Mouse (Mus musculus): Measurements from ENCODE around the gene Erp29. TPM values are rescaled to one million over a fixed set of nuclear protein-coding genes. Genes with fewer than 3 reads are reported as not detected.

Erp29 gene
- total RNA-seq, 2 experiments from 2014 or later: 152 to 155 TPM

GRCm38 (mm10) chr5:121450476-121450875 is 1.8 kb downstream of the Erp29 start:
- DNase-seq (ENCODE audit: low spot score in 2 of 2): no peak

GRCm38 (mm10) chr5:121449976-121450375 is 2.3 kb downstream of the Erp29 start:
- DNase-seq (ENCODE audit: low spot score in 2 of 2): peak in 1 of 2 experiments; percentile 56

DNA sequence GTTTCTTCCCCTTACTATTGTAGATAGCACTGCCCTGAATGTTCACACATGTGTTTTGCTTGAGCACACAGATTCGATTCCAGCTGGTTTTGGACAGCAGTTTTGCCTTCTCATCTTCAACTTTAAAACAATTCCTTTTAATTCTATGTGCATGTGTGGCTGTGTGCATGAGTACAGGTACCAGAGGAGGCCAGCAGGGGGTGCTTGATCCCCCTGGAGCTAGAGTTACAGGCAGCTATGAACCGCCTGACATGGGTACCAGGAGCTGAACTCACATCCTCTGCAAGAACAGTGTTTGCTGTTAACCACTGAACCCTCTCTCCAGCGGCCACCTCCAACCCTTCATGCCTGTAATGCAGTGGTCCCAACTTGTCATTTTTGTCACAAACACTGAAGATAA is 3.9 kb downstream of the Erp29 start:
- no peak for DNase-seq (ENCODE audit: low spot score in 2 of 2)

DNA sequence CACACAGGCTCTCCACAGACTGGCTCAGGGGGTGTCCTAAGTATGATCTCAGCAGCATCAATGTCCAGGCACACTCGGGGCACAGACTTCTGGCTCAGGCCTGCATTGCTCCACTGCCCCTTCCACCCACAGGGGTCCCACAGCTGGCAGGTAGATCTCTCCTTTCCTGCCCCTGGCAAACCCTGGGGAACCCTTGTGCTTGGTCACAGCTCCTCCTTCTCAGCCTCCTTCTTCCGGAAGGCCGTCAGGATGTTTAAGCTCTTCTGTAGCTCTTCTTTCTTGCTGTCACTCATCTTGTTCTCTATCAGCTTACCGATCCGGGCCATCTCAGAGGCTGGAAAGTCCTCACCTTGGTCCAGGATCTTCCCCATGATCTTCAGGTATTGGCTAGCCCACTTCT is 7.4 kb downstream of the Erp29 start:
- DNase-seq (ENCODE audit: low spot score in 2 of 2): no peak

DNA sequence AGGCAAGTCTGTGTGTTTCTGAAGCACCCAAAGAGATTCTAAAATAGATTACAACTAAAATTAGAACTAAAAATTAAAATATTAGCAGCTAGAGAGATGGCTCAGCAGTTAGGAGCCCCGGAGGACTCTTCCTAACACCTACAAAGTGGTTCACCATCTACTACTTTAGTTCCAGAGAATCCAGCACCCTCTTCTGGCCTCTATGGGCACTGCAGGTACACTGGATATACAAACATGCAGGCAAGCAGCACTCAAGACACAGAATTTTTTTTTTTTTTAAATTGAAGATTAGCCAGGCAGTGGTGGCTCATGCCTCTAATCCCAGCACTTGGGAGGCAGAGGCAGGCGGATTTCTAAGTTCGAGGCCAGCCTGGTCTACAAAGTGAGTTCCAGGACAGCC is 8.8 kb downstream of the Erp29 start:
- peak in 1 of 2 experiments; percentile 52 for DNase-seq (ENCODE audit: low spot score in 2 of 2)

DNA sequence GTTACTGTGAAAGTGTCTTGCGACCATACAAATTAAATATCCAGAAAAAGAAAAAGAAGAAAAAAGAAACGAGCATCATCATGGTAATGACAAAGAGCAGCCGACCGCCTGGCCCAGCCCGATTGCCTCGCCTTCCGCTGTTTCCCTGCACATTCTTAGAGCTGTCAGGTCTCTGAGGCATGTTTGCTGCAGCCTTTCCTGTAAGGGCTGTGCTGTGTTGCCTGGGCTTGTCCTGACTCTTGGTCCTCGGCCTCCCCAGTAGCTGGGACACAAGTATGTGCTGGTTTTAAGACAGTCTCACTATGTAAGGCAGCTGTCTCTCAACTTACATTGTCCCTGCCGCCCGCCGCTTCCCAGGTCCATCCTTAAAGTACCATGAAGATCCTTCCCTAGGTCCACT is 13.6 kb downstream of the Erp29 start:
- no peak for DNase-seq (ENCODE audit: low spot score in 2 of 2)

- peak in 1 of 2 experiments; percentile 34 for DNase-seq (ENCODE audit: low spot score in 2 of 2)
Observed at GRCm38 (mm10) chr5:121438131-121438530, 14.2 kb downstream of the Erp29 start.

DNA sequence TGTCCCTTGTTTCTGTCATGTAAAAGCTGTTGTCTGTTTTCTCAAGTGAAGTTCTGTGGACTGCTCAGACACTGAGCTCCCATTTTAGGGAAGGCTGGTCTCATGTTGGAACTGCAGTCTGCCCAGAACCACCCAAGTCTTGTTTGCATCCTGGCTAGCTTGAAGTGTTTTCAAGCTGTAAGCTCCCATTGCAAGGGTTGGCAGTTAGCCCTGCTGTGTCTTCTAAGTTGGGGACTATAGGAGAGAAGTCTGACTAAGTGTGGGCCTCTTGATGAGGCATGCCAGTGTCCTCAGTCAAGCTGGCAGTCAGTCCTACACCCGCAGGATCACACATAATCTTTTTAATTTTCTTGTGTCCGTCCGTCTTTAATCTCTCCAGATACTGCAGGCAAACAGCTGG is 23.4 kb downstream of the Erp29 start:
- no peak for DNase-seq (ENCODE audit: low spot score in 2 of 2)

- DNase-seq (ENCODE audit: low spot score in 2 of 2): no peak
Observed at GRCm38 (mm10) chr5:121423297-121423696, 29.0 kb downstream of the Erp29 start.

- no peak for DNase-seq (ENCODE audit: low spot score in 2 of 2)
Observed at GRCm38 (mm10) chr5:121422787-121423186, 29.5 kb downstream of the Erp29 start.

DNA sequence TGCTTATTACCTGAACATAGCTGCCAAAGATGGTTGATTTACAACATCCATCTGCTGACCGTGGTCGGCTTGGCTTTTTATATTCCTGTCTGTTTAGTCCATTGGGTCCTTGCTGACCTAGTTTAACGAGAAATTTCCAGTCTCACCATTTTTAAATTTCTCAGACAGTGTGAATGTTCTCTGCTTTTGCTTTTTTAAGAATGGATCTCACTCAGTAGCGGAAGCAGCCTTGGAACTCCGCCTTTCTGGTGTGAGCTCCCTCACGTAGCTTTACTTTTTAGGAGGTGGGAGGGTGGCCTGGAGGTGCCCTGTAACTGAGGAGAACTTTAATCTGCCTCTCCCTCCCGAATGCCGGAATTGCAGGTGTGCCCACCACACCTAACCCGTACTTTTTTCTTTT is 31.6 kb downstream of the Erp29 start:
- DNase-seq (ENCODE audit: low spot score in 2 of 2): no peak

GRCm38 (mm10) chr5:121410975-121411374 is 41.3 kb downstream of the Erp29 start:
- no peak for DNase-seq (ENCODE audit: low spot score in 2 of 2)

- no peak for DNase-seq (ENCODE audit: low spot score in 2 of 2)
Observed at GRCm38 (mm10) chr5:121407856-121408255, 44.5 kb downstream of the Erp29 start.

GRCm38 (mm10) chr5:121400849-121401248 is 51.5 kb downstream of the Erp29 start:
- DNase-seq (ENCODE audit: low spot score in 2 of 2): no peak

GRCm38 (mm10) chr5:121400064-121400463 is 52.2 kb downstream of the Erp29 start:
- no peak for DNase-seq (ENCODE audit: low spot score in 2 of 2)

DNA sequence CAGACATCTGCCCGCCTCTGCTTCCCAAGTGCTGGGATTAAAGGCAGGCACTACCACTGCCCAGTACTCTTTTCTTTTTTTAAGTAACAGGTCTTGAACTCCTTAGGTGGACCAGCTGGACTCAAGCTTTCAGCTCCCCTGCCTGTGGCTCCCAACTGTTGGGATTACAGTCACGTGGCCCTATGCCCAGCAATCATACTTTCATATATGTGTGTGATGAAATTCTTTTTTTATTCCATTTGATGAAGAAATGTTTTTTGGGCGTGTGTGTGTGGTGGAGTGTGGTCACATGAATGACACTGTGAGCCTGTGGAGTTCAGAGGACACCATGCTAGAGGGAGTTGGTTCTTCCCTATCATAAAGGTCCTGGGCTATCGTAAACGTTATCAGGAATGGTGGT is 52.8 kb downstream of the Erp29 start:
- DNase-seq (ENCODE audit: low spot score in 2 of 2): no peak

GRCm38 (mm10) chr5:121398965-121399462 is 53.3 kb downstream of the Erp29 start:
- DNase-seq (ENCODE audit: low spot score in 2 of 2): no peak

- DNase-seq (ENCODE audit: low spot score in 2 of 2): no peak
Observed at GRCm38 (mm10) chr5:121398146-121398964, 54.0 kb downstream of the Erp29 start.

GRCm38 (mm10) chr5:121397187-121398145 is 54.8 kb downstream of the Erp29 start, which contains the start of gene Naa25:
Gene Naa25, plus strand, starts transcription at chr5:121397936.
- peak; percentile 92 to 95 for DNase-seq (ENCODE audit: low spot score in 2 of 2)

DNA sequence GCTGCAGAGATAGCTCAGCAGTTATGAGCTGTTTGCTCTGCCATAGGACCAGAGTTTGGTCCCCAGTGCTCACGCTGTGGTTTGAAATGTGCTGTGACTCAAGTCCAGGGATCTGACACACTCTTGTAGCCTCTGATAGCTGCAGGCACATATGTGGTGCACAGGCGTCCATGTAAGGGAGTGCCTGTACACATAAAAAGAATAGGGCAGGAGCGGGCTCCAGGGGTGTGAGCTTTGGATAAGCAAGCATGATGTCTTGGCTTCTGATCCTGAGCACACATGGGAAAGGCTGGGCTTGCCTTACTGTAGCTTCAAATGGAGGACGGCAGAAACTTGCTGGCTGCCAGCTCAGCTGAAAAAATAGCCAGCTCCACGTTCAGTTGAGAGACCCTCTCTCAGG is 56.7 kb downstream of the Erp29 start:
- no peak for DNase-seq (ENCODE audit: low spot score in 2 of 2)

DNA sequence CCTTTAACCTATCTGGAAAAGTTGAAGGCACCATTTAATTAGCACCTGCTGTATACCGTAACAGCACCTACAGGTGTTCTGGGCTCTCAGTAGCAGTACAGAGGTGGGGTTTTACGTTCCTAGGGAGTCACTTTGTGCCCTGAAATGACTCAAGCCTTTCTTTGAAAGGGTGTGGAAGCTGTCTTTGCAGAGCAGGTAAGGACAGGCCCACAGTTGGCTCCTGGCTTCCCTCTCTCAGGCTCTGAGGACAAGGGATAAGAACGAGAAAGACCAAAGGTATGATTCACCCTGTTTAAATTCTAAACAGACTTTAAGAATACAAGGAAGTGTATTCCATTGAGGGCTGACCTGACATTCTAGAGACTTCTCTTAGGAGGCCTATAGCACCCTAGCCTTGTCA is 58.9 kb downstream of the Erp29 start:
- DNase-seq (ENCODE audit: low spot score in 2 of 2): no peak

Measured in layer of hippocampus, postnatal 14 days (tissue).